Mouse (Mus musculus) bone marrow macrophage, adult 2 months (primary cell): ENCODE measurements around the gene Grin2c.

Source experiments
- CTCF ChIP-seq: IDR thresholded peaks from 2 replicates; pipeline ENCODE4 v1.5.1; 2012; ENCODE audit warnings: low read depth, mild to moderate bottlenecking, low read length, moderate library complexity
- POLR2A ChIP-seq: IDR thresholded peaks from 2 replicates; pipeline ENCODE4 v1.6.1; 2012; ENCODE audit warnings: mild to moderate bottlenecking, low read depth, low read length, borderline replicate concordance

GRCm38 (mm10) chr11:115274771-115275170, 7.7 kb upstream of the Grin2c start:
- TF ChIP-seq POLR2A (no peak), CTCF (no peak)
